Mouse (Mus musculus): ENCODE data around the gene Iqsec1.
"Not testable (repeated sequence)": the region's sequence is repeated elsewhere in the genome, so short reads cannot be mapped to it uniquely, and the experiment has no call there.

The Iqsec1 gene

GRCm38 (mm10) chr6:90656344-90656850 is 332.1 kb downstream of the Iqsec1 start:
- not testable (repeated sequence) for DNase-seq (ENCODE audit: low spot score)

- DNase-seq (ENCODE audit: low spot score): peak; percentile 66
Measured at GRCm38 (mm10) chr6:90653736-90654135, 334.7 kb downstream of the Iqsec1 start.

GRCm38 (mm10) chr6:90650634-90651033 is 337.9 kb downstream of the Iqsec1 start:
- DNase-seq (ENCODE audit: low spot score): no peak

GRCm38 (mm10) chr6:90649279-90649678 is 339.2 kb downstream of the Iqsec1 start:
- no peak for DNase-seq (ENCODE audit: low spot score)

- no peak for DNase-seq (ENCODE audit: low spot score)
Measured at GRCm38 (mm10) chr6:90648391-90648790, 340.1 kb downstream of the Iqsec1 start.

DNA sequence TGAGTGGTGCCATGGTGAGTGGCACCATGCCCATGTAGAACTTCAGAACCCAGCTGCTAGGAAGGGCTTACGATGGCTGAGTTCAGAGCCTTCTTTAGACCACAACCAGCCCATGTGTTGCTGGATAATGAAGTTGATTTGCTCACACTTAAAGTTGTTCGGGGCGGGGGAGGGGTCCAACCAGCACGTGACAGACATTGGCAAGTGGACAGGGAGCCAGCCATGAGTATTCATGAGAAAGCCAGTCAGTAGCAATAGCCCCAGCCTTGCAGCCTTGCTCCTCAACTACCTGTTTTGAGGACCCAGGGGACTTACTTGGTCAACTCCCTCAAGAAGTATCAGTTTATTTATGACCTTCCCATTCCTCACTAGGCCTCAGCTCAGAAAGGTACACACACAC is 343.5 kb downstream of the Iqsec1 start:
- no peak for DNase-seq (ENCODE audit: low spot score)

DNA sequence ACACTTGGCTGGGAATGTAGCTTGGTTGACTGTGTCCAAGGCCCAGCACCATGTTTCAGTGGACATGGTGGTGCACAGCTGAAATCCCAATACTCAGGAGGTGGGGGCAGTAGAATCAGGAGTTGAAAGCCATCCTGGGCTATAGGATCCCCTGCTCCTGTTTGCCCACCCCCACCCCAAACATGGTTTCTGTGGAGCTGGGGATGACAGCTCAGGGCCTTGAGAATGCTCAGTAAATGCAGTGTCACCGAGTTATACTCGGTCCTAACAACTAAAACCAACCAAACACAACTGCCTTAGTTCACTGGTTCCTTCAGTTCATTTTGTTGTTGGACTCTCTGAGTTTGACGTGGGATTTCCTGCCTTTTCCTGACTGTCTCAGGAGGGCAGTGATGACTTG is 345.4 kb downstream of the Iqsec1 start:
- DNase-seq (ENCODE audit: low spot score): no peak

DNA sequence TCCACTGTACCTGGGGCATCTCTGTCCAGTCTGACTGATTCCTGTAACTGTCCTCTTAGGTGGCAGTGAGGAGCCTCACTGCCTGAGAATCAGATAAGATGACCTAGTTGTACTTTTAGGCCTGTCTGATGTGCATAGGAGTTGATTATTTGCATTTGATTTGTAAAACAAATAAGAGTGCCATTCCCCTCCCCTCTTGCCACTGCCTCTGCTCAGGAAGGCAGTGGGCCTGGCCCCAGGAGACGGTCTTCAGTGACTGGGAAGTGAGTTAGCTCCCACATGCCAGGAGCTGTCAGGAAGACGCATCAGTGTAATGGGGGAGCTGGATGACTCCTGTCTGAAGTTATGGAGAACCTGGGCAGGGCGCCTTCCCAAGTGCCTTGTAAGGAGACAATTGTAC is 352.9 kb downstream of the Iqsec1 start:
- DNase-seq (ENCODE audit: low spot score): no peak

DNA sequence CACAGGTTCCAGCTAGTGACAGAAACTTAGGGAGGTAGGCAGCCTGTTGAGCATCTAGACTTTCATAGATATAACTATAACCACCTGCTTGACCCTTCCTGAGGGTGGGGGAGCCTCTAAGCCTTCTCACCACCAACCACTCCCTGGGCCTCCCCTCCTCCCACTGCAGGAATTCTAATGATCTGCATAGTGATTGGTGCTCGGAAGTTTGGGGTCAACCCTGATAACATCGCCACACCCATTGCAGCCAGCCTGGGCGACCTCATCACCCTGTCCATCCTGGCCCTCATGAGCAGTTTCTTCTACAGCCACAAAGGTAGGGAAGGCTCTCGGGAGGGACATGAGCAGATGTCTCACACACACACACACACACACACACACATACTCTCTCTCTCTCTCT is 353.4 kb downstream of the Iqsec1 start:
- DNase-seq (ENCODE audit: low spot score): no peak

DNA sequence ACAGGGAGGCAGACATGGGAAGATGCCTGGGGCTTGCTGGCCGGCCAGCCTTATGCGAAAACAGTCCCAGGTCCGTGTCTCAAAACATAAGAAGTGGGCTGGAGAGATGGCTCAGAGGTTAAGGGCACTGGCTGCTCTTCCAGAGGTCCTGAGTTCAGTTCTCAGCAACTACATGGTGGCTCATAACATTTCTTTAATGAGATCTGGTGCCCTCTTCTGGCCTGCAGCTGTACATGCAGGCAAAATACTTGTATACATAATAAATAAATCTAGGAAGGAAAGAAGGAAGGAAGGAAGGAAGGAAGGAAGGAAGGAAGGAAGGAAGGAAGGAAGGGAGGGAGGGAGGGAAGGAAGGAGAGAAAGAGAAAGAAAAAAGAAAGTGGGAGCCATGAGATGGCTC is 356.0 kb downstream of the Iqsec1 start:
- DNase-seq (ENCODE audit: low spot score): not testable (repeated sequence)

DNA sequence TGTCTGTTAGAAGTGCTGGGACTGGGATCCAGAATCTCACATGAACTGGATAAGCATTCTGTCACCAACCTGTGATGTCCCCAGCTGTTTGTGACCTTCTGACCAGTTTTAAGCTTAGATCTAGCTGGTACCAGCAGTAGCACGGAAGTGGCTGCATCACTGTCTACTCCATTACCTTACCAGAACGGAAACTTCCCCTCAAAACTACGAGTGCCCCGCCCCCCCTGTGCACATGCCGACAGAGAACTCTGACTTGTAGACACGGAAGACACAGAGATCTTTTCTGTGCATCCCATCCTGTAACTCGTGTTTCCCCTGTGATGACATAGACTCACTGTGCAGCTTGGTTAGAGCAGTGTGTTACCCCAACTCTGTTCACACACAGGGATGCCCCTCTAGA is 358.1 kb downstream of the Iqsec1 start:
- no peak for DNase-seq (ENCODE audit: low spot score)

DNA sequence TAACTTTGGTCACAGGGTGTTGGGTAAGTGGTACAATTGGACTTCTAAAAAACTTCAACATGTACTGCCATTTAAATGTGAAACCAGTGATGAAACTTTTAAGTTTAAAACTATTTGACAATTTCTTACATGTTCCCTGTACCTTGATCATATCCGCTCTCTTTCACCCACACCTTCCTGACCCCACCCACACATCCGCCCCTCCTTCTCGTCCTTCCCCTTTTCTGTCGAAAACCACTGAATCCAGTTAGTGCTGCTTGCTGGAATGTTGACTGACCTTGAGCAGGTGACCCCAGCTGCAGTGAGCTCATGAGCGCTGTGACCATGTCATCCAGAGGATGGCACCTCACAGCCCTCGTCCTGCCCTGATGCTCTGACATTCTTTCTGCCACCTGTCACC is 359.0 kb downstream of the Iqsec1 start:
- DNase-seq (ENCODE audit: low spot score): no peak

DNA sequence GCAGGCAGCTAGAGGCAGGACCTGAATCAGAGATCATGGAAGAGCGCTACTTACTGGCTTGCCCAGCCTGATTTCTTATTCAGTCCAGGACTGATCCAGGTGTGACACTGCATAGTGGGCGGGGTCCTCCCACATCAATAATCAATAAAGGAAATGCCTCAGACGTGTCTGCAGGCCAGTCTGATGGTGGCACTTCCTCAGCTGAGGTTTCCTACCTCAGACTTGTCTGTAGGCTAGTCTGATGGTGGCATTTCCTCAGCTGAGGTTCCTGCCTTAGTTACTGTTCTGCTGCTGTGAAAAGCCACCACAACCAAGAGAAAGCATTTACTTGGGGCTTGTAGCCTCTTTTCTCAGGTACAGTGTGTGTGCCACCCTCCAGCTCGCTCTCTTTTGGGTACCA is 360.9 kb downstream of the Iqsec1 start:
- DNase-seq (ENCODE audit: low spot score): no peak

DNA sequence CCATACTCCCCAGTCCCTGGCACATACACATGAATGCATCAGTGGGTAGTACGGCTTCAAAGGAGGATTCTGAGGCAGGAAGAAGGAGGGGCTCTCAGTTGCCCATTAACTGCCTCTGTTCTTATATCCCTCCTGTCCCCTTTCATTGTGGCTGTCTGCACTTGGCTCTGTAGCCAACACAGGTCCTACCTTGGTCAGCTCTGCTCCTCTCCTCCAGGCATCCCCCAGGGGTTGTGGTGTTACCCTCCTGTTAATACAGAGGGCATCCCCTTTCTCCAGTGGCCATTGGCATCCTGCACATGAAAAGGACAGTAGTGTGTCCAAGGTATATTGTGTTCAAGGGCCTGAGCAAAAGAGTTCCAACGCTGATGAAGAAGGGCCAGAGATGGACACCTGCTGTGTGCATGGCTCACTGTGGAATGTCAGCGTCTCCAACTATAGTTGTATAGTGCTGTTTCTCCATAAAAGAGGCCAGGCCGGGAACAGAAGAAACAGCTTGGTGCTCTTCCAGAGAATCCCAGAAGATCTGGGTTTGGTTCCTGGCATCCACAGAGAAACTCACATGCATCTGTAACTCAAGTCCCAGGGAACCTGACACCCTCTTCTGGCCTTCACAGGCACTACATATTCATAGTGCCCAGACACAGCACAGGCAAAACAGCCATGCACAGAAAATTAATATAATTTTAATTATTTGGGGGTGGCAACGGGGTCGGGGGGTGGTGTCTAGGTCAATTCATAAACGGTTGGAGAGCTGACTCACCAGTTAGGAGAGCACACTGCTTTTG is 363.1 kb downstream of the Iqsec1 start:
- no peak for DNase-seq (ENCODE audit: low spot score)

DNA sequence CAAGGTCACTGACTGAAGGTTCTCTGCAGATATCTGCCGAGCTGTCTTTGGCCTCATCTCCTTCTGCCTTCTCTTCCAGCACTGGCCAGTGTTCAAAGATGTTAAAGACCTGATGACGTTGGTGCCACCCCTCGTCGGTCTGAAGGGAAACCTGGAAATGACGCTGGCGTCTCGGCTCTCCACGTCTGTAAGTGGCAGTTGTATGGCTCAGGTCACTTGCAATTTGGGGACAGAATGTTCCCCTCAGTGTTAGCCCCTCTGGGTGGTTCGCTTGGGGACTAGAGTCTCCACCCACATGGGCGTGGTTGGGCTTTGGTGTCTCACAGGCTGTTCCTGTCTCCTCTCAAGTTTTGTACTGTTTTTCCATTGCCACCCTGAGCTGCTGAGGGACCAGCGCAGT is 363.8 kb downstream of the Iqsec1 start:
- DNase-seq (ENCODE audit: low spot score): peak; percentile 60

DNA sequence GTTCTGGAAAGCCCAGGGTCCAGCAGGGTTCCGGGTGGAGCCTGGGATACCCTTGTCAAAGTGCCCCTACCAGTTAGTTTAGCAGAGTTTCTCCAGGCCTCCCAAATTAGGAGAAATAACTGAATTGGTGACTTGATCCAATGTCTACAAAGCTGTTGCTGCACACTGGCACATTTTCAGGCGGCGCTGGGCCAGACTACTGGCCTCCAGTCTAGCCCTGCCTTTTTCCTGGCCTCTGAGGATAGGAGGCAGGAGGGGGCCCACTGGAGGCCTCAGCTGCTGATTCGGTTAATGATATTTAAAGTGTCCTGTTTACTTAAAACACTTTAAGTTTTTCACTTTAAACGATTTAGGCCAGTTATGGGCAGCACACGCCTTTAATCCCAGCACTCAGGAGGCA is 364.3 kb downstream of the Iqsec1 start:
- DNase-seq (ENCODE audit: low spot score): peak; percentile 77

- no peak for DNase-seq (ENCODE audit: low spot score)
Measured at GRCm38 (mm10) chr6:90623456-90623836, 365.0 kb downstream of the Iqsec1 start.

DNA sequence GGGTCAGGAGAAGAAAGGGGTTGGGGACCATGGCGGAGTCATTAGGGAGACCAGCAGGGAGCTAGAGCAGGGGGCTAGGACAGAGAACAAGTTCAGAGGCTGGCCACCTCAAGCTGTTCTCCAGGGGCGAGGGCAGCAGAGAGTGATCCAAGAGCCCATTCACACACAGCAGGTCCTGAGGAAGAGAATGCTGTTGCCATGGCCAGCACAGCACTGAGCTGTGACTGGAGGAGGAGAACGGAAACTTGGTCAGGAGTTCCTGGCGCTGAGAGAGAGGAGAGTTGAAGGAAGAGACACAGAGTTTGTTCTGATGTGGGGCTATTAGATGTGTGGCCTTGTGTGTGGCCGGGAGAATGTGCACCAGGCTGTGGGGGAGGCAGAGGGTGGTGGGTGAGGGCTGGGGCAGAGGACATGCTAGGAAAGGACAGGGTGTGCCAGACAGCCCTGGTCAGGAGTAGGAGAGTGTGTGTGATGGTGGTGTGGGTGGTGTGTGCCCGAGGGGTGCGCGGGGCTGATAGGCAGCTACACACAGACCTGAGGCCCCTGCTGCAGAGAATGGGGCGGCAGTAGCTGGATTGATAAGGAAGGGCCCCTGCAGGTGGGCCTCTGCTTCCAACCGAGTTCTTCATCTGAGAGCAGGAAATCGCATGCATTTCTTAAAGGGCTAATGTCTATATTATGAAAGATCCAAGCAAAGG is 365.6 kb downstream of the Iqsec1 start:
- DNase-seq (ENCODE audit: low spot score): peak; percentile 64

- DNase-seq (ENCODE audit: low spot score): no peak
Measured at GRCm38 (mm10) chr6:90621584-90621890, 366.9 kb downstream of the Iqsec1 start.

GRCm38 (mm10) chr6:90620791-90621583 is 367.5 kb downstream of the Iqsec1 start:
- DNase-seq (ENCODE audit: low spot score): no peak

- DNase-seq (ENCODE audit: low spot score): no peak
Measured at GRCm38 (mm10) chr6:90619936-90620335, 368.5 kb downstream of the Iqsec1 start.

- peak; percentile 75 for DNase-seq (ENCODE audit: low spot score)
Measured at GRCm38 (mm10) chr6:90618821-90619636, 369.5 kb downstream of the Iqsec1 start.
